Mouse (Mus musculus): ENCODE measurements around the gene Antxr1. TPM values are rescaled to one million over a fixed set of nuclear protein-coding genes. Genes with fewer than 3 reads are reported as not detected.

The Antxr1 gene
- total and polyA plus RNA-seq, 3 experiments = 4.8 to 8.5 (median 6.5) TPM

GRCm38 (mm10) chr6:87251716-87252115 is 83.9 kb downstream of the Antxr1 start:
- no peaks in the 10 kb centered on the region for H3K36me3 ChIP-seq (ENCODE audit: control insufficient read depth, insufficient read depth, low read length)
- no peaks in the 10 kb centered on the region for H3K79me2 ChIP-seq (replicated peaks; ENCODE audit: control insufficient read depth, insufficient read depth, low read length)
- H3K27me3 ChIP-seq (ENCODE audit: control insufficient read depth, insufficient read depth, low read length) = no peaks in the 10 kb centered on the region
- H3K27ac ChIP-seq = no peak overlapping the region
- DNase-seq = no peak
- TF ChIP-seq EP300 (IDR thresholded peaks at IDR 0.05; ENCODE audit: insufficient read depth, low read depth, low read length) (no peak), POLR2A (IDR thresholded peaks at IDR 0.05; ENCODE audit: insufficient read depth, low read depth, low read length) (no peak), CTCF (IDR thresholded peaks at IDR 0.05) (no peak)
- no peaks in the 10 kb centered on the region for H3K4me1 ChIP-seq (ENCODE audit: control insufficient read depth, insufficient read depth, low read length)
- H3K4me3 ChIP-seq = no peak overlapping the region
- H3K9ac ChIP-seq (ENCODE audit: low read depth, low read length) = no peak overlapping the region
- WGBS = 73% methylated on average over 5 of the region's 5 CpGs
- intact Hi-C loops (cut with DNase I) = no loop called here

GRCm38 (mm10) chr6:87250701-87251100 is 84.9 kb downstream of the Antxr1 start:
- intact Hi-C loops (cut with DNase I) = no loop called here
- no peaks in the 10 kb centered on the region for H3K27me3 ChIP-seq (ENCODE audit: control insufficient read depth, insufficient read depth, low read length)
- H3K4me1 ChIP-seq (ENCODE audit: control insufficient read depth, insufficient read depth, low read length) = no peaks in the 10 kb centered on the region
- TF ChIP-seq CTCF (IDR thresholded peaks at IDR 0.05) (no peak), EP300 (IDR thresholded peaks at IDR 0.05; ENCODE audit: insufficient read depth, low read depth, low read length) (no peak), POLR2A (IDR thresholded peaks at IDR 0.05; ENCODE audit: insufficient read depth, low read depth, low read length) (no peak)
- DNase-seq = no peak
- WGBS = 77% methylated on average over 3 of the region's 3 CpGs
- H3K79me2 ChIP-seq (replicated peaks; ENCODE audit: control insufficient read depth, insufficient read depth, low read length) = no peaks in the 10 kb centered on the region
- H3K4me3 ChIP-seq = no peak overlapping the region
- no peak overlapping the region for H3K27ac ChIP-seq
- no peaks in the 10 kb centered on the region for H3K36me3 ChIP-seq (ENCODE audit: control insufficient read depth, insufficient read depth, low read length)
- no peak overlapping the region for H3K9ac ChIP-seq (ENCODE audit: low read depth, low read length)

- Histone ChIP-seq H3K9ac (ENCODE audit: low read depth, low read length) (no peak overlapping the region), H3K4me1 (ENCODE audit: control insufficient read depth, insufficient read depth, low read length) (no peaks in the 10 kb centered on the region), H3K27me3 (ENCODE audit: control insufficient read depth, insufficient read depth, low read length) (no peaks in the 10 kb centered on the region), H3K4me3 (no peak overlapping the region), H3K36me3 (ENCODE audit: control insufficient read depth, insufficient read depth, low read length) (no peaks in the 10 kb centered on the region), H3K27ac (no peak overlapping the region), H3K79me2 (replicated peaks; ENCODE audit: control insufficient read depth, insufficient read depth, low read length) (no peaks in the 10 kb centered on the region)
- DNase-seq = no peak
- 73% methylated on average over 9 of the region's 9 CpGs for WGBS
- no peak for TF ChIP-seq POLR2A (IDR thresholded peaks at IDR 0.05; ENCODE audit: insufficient read depth, low read depth, low read length)
- no peak for TF ChIP-seq EP300 (IDR thresholded peaks at IDR 0.05; ENCODE audit: insufficient read depth, low read depth, low read length)
- TF ChIP-seq CTCF (IDR thresholded peaks at IDR 0.05) = no peak
- intact Hi-C loops (cut with DNase I) = no loop called here
Measured at GRCm38 (mm10) chr6:87248226-87248834, 87.3 kb downstream of the Antxr1 start.

GRCm38 (mm10) chr6:87244117-87245100 is 91.2 kb downstream of the Antxr1 start:
- H3K27me3 ChIP-seq (ENCODE audit: control insufficient read depth, insufficient read depth, low read length) = no peaks in the 10 kb centered on the region
- no peaks in the 10 kb centered on the region for H3K4me1 ChIP-seq (ENCODE audit: control insufficient read depth, insufficient read depth, low read length)
- no peaks in the 10 kb centered on the region for H3K36me3 ChIP-seq (ENCODE audit: control insufficient read depth, insufficient read depth, low read length)
- no peak overlapping the region for H3K27ac ChIP-seq
- WGBS = 67% methylated on average over 9 of the region's 9 CpGs
- DNase-seq = peak in 1 of 2 experiments; percentile 13
- no peak overlapping the region for H3K9ac ChIP-seq (ENCODE audit: low read depth, low read length)
- intact Hi-C loops (cut with DNase I) = no loop called here
- no peaks in the 10 kb centered on the region for H3K79me2 ChIP-seq (replicated peaks; ENCODE audit: control insufficient read depth, insufficient read depth, low read length)
- no peak for TF ChIP-seq POLR2A (IDR thresholded peaks at IDR 0.05; ENCODE audit: insufficient read depth, low read depth, low read length)
- TF ChIP-seq CTCF (IDR thresholded peaks at IDR 0.05) = no peak
- TF ChIP-seq EP300 (IDR thresholded peaks at IDR 0.05; ENCODE audit: insufficient read depth, low read depth, low read length) = no peak
- no peak overlapping the region for H3K4me3 ChIP-seq

GRCm38 (mm10) chr6:87237260-87237659 is 98.4 kb downstream of the Antxr1 start:
- no peaks in the 10 kb centered on the region for H3K36me3 ChIP-seq (ENCODE audit: control insufficient read depth, insufficient read depth, low read length)
- H3K79me2 ChIP-seq (replicated peaks; ENCODE audit: control insufficient read depth, insufficient read depth, low read length) = no peaks in the 10 kb centered on the region
- H3K27me3 ChIP-seq (ENCODE audit: control insufficient read depth, insufficient read depth, low read length) = no peaks in the 10 kb centered on the region
- no peak overlapping the region for H3K27ac ChIP-seq
- 55% methylated on average over 4 of the region's 4 CpGs for WGBS
- no peak for DNase-seq
- intact Hi-C loops (cut with DNase I) = no loop called here
- no peak overlapping the region for H3K9ac ChIP-seq (ENCODE audit: low read depth, low read length)
- TF ChIP-seq POLR2A (IDR thresholded peaks at IDR 0.05; ENCODE audit: insufficient read depth, low read depth, low read length) (no peak), CTCF (IDR thresholded peaks at IDR 0.05) (no peak), EP300 (IDR thresholded peaks at IDR 0.05; ENCODE audit: insufficient read depth, low read depth, low read length) (no peak)
- H3K4me1 ChIP-seq (ENCODE audit: control insufficient read depth, insufficient read depth, low read length) = no peaks in the 10 kb centered on the region
- no peak overlapping the region for H3K4me3 ChIP-seq

GRCm38 (mm10) chr6:87236061-87236460 is 99.6 kb downstream of the Antxr1 start:
- 79% methylated on average over 8 of the region's 8 CpGs for WGBS
- H3K36me3 ChIP-seq (ENCODE audit: control insufficient read depth, insufficient read depth, low read length) = no peaks in the 10 kb centered on the region
- no peaks in the 10 kb centered on the region for H3K27me3 ChIP-seq (ENCODE audit: control insufficient read depth, insufficient read depth, low read length)
- no peaks in the 10 kb centered on the region for H3K79me2 ChIP-seq (replicated peaks; ENCODE audit: control insufficient read depth, insufficient read depth, low read length)
- TF ChIP-seq CTCF (IDR thresholded peaks at IDR 0.05) (no peak), EP300 (IDR thresholded peaks at IDR 0.05; ENCODE audit: insufficient read depth, low read depth, low read length) (no peak), POLR2A (IDR thresholded peaks at IDR 0.05; ENCODE audit: insufficient read depth, low read depth, low read length) (no peak)
- no peak overlapping the region for H3K9ac ChIP-seq (ENCODE audit: low read depth, low read length)
- intact Hi-C loops (cut with DNase I) = no loop called here
- no peaks in the 10 kb centered on the region for H3K4me1 ChIP-seq (ENCODE audit: control insufficient read depth, insufficient read depth, low read length)
- H3K4me3 ChIP-seq = no peak overlapping the region
- no peak for DNase-seq
- H3K27ac ChIP-seq = no peak overlapping the region
